Mouse (Mus musculus): ENCODE data around the gene Rab3d. TPM values are rescaled to one million over a fixed set of nuclear protein-coding genes. Genes with fewer than 3 reads are reported as not detected.

The Rab3d gene
- 0.07 TPM in 2 replicates for polyA plus RNA-seq (2012)

- Histone ChIP-seq H3K36me3 (ENCODE audit: control insufficient read depth) (peaks cover 5% of the 10 kb centered on the region), H3K4me1 (ENCODE audit: control insufficient read depth) (peaks cover 18% of the 10 kb centered on the region), H3K9me3 (ENCODE audit: control insufficient read depth, low read length) (peaks cover 8% of the 10 kb centered on the region), H3K4me3 (replicated peaks) (peak within 1 kb of the TSS; percentile 65), H3K27me3 (ENCODE audit: control insufficient read depth) (peaks cover 32% of the 10 kb centered on the region)
- TF ChIP-seq TAL1 (IDR thresholded peaks at IDR 0.05; ENCODE audit: low read length), result no peak
- TF ChIP-seq GATA1 (IDR thresholded peaks at IDR 0.05; ENCODE audit: low read length), result no peak
Observed at GRCm38 (mm10) chr9:21918035-21918592, at the start of gene Rab3d. Rab3d (minus strand) TSS chr9:21918192.

GRCm38 (mm10) chr9:21963417-21963816 lies 45.4 kb upstream of the Rab3d start, which contains the start of gene Epor:
Epor (minus strand) TSS chr9:21963506.
- peak; percentile 91 for TF ChIP-seq GATA1 (IDR thresholded peaks at IDR 0.05; ENCODE audit: low read length)
- peak; percentile 38; the same call in 1 of the 3 replicates for TF ChIP-seq TAL1 (IDR thresholded peaks at IDR 0.05; ENCODE audit: low read length)
- peak within 1 kb of the TSS; percentile 99 for H3K4me3 ChIP-seq (replicated peaks)
- peaks cover 48% of the 10 kb centered on the region for H3K36me3 ChIP-seq (ENCODE audit: control insufficient read depth)
- H3K4me1 ChIP-seq (ENCODE audit: control insufficient read depth), result peaks cover 55% of the 10 kb centered on the region
- peaks cover 8% of the 10 kb centered on the region; the same call in 1 of the 2 replicates for H3K27me3 ChIP-seq (ENCODE audit: control insufficient read depth)
- H3K9me3 ChIP-seq (ENCODE audit: control insufficient read depth, low read length), result no peaks in the 10 kb centered on the region

GRCm38 (mm10) chr9:21962416-21963059 lies 44.5 kb upstream of the Rab3d start:
- Histone ChIP-seq H3K36me3 (ENCODE audit: control insufficient read depth) (peaks cover 57% of the 10 kb centered on the region), H3K9me3 (ENCODE audit: control insufficient read depth, low read length) (no peaks in the 10 kb centered on the region), H3K4me3 (replicated peaks) (peak overlapping the region; percentile 99), H3K27me3 (ENCODE audit: control insufficient read depth) (peaks cover 5% of the 10 kb centered on the region; the same call in 1 of the 2 replicates), H3K4me1 (ENCODE audit: control insufficient read depth) (peaks cover 62% of the 10 kb centered on the region)
- TF ChIP-seq TAL1 (IDR thresholded peaks at IDR 0.05; ENCODE audit: low read length) (peak; percentile 96), GATA1 (IDR thresholded peaks at IDR 0.05; ENCODE audit: low read length) (peak; percentile 92)

- Histone ChIP-seq H3K4me1 (ENCODE audit: control insufficient read depth) (peaks cover 68% of the 10 kb centered on the region), H3K27me3 (ENCODE audit: control insufficient read depth) (peaks cover 5% of the 10 kb centered on the region; the same call in 1 of the 2 replicates), H3K36me3 (ENCODE audit: control insufficient read depth) (peaks cover 62% of the 10 kb centered on the region), H3K9me3 (ENCODE audit: control insufficient read depth, low read length) (no peaks in the 10 kb centered on the region), H3K4me3 (replicated peaks) (peak overlapping the region; percentile 99)
- TF ChIP-seq GATA1 (IDR thresholded peaks at IDR 0.05; ENCODE audit: low read length) (no peak), TAL1 (IDR thresholded peaks at IDR 0.05; ENCODE audit: low read length) (no peak)
Observed at GRCm38 (mm10) chr9:21962010-21962409, 44.0 kb upstream of the Rab3d start.

GRCm38 (mm10) chr9:21961366-21961980 lies 43.5 kb upstream of the Rab3d start:
- no peak for TF ChIP-seq TAL1 (IDR thresholded peaks at IDR 0.05; ENCODE audit: low read length)
- no peak; the same call in 1 of the 2 replicates for TF ChIP-seq GATA1 (IDR thresholded peaks at IDR 0.05; ENCODE audit: low read length)

GRCm38 (mm10) chr9:21960558-21961208 lies 42.7 kb upstream of the Rab3d start:
- TF ChIP-seq GATA1 (IDR thresholded peaks at IDR 0.05; ENCODE audit: low read length), result no peak
- no peak for TF ChIP-seq TAL1 (IDR thresholded peaks at IDR 0.05; ENCODE audit: low read length)
- Histone ChIP-seq H3K4me3 (replicated peaks) (peak overlapping the region; percentile 99), H3K9me3 (ENCODE audit: control insufficient read depth, low read length) (no peaks in the 10 kb centered on the region), H3K4me1 (ENCODE audit: control insufficient read depth) (peaks cover 79% of the 10 kb centered on the region), H3K27me3 (ENCODE audit: control insufficient read depth) (peaks cover 5% of the 10 kb centered on the region; the same call in 1 of the 2 replicates), H3K36me3 (ENCODE audit: control insufficient read depth) (peaks cover 69% of the 10 kb centered on the region)

More at GRCm38 (mm10) chr9:21961366-21961980, 43.5 kb upstream of the Rab3d start:
- Histone ChIP-seq H3K36me3 (ENCODE audit: control insufficient read depth) (peaks cover 67% of the 10 kb centered on the region), H3K4me3 (replicated peaks) (peak overlapping the region; percentile 99), H3K9me3 (ENCODE audit: control insufficient read depth, low read length) (no peaks in the 10 kb centered on the region), H3K27me3 (ENCODE audit: control insufficient read depth) (peaks cover 5% of the 10 kb centered on the region; the same call in 1 of the 2 replicates), H3K4me1 (ENCODE audit: control insufficient read depth) (peaks cover 73% of the 10 kb centered on the region)

- Histone ChIP-seq H3K4me3 (replicated peaks) (peak overlapping the region; percentile 99), H3K4me1 (ENCODE audit: control insufficient read depth) (peaks cover 78% of the 10 kb centered on the region), H3K9me3 (ENCODE audit: control insufficient read depth, low read length) (no peaks in the 10 kb centered on the region), H3K36me3 (ENCODE audit: control insufficient read depth) (peaks cover 69% of the 10 kb centered on the region), H3K27me3 (ENCODE audit: control insufficient read depth) (peaks cover 5% of the 10 kb centered on the region; the same call in 1 of the 2 replicates)
- TF ChIP-seq TAL1 (IDR thresholded peaks at IDR 0.05; ENCODE audit: low read length), result no peak
- no peak for TF ChIP-seq GATA1 (IDR thresholded peaks at IDR 0.05; ENCODE audit: low read length)
Observed at GRCm38 (mm10) chr9:21960135-21960534, 42.1 kb upstream of the Rab3d start.

- H3K4me1 ChIP-seq (ENCODE audit: control insufficient read depth), result peaks cover 75% of the 10 kb centered on the region
- peaks cover 69% of the 10 kb centered on the region for H3K36me3 ChIP-seq (ENCODE audit: control insufficient read depth)
- H3K4me3 ChIP-seq (replicated peaks), result peak overlapping the region; percentile 99
- no peaks in the 10 kb centered on the region for H3K9me3 ChIP-seq (ENCODE audit: control insufficient read depth, low read length)
- peaks cover 5% of the 10 kb centered on the region; the same call in 1 of the 2 replicates for H3K27me3 ChIP-seq (ENCODE audit: control insufficient read depth)
- no peak for TF ChIP-seq GATA1 (IDR thresholded peaks at IDR 0.05; ENCODE audit: low read length)
- no peak for TF ChIP-seq TAL1 (IDR thresholded peaks at IDR 0.05; ENCODE audit: low read length)
Observed at GRCm38 (mm10) chr9:21959244-21959643, 41.3 kb upstream of the Rab3d start.
